Mouse (Mus musculus): ENCODE measurements around the gene Ranbp9.
"Not testable (repeated sequence)": the region's sequence is repeated elsewhere in the genome, so short reads cannot be mapped to it uniquely, and the experiment has no call there.

Gene Ranbp9

GRCm38 (mm10) chr13:43496660-43497059 lies 15.6 kb upstream of the Ranbp9 start:
- peak; percentile 14 for DNase-seq (ENCODE audit: extremely low spot score)

- DNase-seq (ENCODE audit: extremely low spot score) = no peak
Measured at GRCm38 (mm10) chr13:43495645-43496044, 14.6 kb upstream of the Ranbp9 start.

GRCm38 (mm10) chr13:43493725-43494124 lies 12.6 kb upstream of the Ranbp9 start:
- no peak for DNase-seq (ENCODE audit: extremely low spot score)

- DNase-seq (ENCODE audit: extremely low spot score) = no peak
Measured at GRCm38 (mm10) chr13:43493058-43493481, 12.0 kb upstream of the Ranbp9 start.

GRCm38 (mm10) chr13:43486501-43487213 lies 5.6 kb upstream of the Ranbp9 start:
- DNase-seq (ENCODE audit: extremely low spot score) = no peak

- DNase-seq (ENCODE audit: extremely low spot score) = no peak
Measured at GRCm38 (mm10) chr13:43485278-43485976, 4.3 kb upstream of the Ranbp9 start.

GRCm38 (mm10) chr13:43482782-43483181 lies 1.7 kb upstream of the Ranbp9 start:
- DNase-seq (ENCODE audit: extremely low spot score) = no peak

DNA sequence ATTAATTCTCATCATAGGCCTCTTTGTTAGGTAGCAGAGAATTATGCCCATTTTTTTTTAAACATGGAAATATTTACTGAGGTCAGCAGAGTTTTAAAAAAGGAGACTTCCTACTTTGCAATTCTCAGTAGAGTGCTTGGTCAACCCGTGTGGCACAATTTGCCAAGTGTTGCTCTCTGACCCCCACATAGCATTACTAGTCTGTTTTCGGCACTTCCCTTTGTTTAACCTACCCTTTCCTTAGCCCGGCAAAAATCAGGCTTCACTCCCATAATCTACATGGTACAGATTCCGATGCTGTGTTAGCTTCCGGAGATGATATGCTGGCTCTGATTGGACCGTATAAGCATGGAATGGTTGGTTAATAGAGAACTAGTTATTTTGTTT lies 770 bp upstream of the Ranbp9 start:
- DNase-seq (ENCODE audit: extremely low spot score) = no peak

- DNase-seq (ENCODE audit: extremely low spot score) = no peak
Measured at GRCm38 (mm10) chr13:43480595-43480956, 506 bp downstream of the Ranbp9 start.

DNA sequence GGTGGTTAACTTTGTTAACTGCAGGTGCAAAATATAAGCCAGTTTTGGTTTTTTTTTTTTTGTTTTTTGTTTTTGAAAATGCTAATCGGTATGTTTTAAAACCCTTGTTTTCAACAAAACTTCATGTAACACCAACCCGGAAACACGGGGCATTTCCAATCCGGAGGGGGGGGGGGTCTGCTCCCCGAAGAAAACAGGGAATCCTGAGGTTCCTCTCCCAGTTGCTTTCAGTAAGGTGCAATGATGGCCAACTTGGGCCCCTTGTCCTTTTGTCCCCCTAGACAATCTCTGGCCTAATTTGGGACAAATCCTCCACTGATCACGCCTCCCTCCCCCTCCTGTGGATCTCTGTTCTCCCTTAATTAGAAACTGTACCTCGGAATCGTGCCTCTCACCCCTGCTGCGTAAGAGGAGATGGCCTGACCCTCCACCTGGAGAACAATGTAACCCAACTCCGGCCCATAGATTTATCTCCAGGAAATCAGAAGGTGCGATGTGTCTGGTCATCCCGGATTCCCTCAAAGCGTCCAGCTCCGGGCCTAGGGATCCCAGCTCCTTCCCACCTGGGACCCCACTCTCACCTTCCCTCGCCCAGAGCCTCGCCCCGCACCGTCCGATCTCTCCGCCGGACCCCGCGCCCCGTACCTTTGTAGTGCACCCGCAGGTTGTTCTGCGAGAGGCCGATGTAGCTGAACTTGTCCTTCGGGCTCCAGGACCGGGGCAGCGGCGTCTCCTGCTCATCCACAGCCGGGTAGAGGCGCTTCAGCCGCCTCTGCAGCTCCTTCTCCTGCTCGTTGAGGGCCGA lies 1.1 kb downstream of the Ranbp9 start:
- peak; percentile 57 for DNase-seq (ENCODE audit: extremely low spot score)

- no peak for DNase-seq (ENCODE audit: extremely low spot score)
Measured at GRCm38 (mm10) chr13:43479024-43479705, 1.9 kb downstream of the Ranbp9 start.

DNA sequence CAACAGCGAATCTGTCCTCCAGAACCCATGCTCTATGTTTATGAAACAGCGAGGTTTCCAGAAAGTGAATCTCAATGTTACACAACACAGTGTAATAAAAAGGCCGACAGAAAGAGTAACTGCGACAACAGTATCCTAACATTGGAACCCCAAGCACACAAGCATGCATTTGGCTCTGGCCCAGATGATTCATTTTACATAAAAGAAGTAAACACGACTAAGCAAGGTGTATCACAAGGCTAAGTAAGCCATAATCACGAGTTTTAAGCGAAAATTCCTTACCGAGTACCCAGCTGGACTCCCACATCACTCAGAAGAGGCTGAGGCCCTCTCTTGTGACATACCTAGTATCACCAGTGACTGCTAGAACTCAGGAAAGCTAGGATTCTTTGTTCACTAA lies 2.5 kb downstream of the Ranbp9 start:
- DNase-seq (ENCODE audit: extremely low spot score) = no peak

GRCm38 (mm10) chr13:43477098-43477697 lies 3.9 kb downstream of the Ranbp9 start:
- no peak for DNase-seq (ENCODE audit: extremely low spot score)

DNA sequence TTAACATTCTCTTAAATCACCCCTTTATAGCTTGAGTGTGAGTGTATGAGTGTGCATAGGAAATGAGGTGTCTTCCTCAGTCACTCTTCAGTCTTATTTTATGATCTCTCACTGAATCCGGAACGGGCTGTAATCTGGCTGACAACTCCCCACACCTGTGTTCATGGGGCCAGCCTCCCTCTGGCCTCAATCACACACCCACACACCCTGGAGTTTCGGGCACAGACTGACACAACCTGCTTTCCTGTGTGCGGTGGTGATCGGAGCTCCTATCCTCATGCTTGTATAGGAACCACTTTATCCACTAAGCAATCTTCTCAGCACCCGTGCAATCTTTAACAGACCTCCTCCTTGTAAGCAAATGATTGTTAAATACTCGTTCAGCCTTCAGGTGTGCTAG lies 4.9 kb downstream of the Ranbp9 start:
- DNase-seq (ENCODE audit: extremely low spot score) = no peak

- no peak for DNase-seq (ENCODE audit: extremely low spot score)
Measured at GRCm38 (mm10) chr13:43474722-43475121, 6.4 kb downstream of the Ranbp9 start.

GRCm38 (mm10) chr13:43471861-43472260 lies 9.2 kb downstream of the Ranbp9 start:
- not testable (repeated sequence) for DNase-seq (ENCODE audit: extremely low spot score)

- DNase-seq (ENCODE audit: extremely low spot score) = no peak
Measured at GRCm38 (mm10) chr13:43469607-43470006, 11.5 kb downstream of the Ranbp9 start.

DNA sequence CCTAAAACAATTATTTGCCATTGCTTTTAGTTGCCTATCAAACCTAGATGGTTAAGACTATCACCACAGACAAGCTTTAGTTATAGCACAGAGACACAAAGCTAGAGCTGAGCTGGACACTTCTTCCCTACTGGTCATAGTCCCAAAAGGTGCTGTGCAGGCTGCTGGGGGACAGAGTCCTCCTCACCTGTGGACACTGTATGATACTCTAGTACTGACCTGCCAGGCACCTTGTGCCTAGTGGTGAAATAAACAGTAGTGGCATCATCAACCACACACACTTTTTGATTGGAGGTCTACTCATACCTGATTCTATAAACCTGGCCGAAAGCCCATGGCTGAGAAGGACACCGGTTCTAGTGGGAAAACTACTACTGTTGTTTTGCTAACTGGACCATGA lies 16.5 kb downstream of the Ranbp9 start:
- DNase-seq (ENCODE audit: extremely low spot score) = no peak

DNA sequence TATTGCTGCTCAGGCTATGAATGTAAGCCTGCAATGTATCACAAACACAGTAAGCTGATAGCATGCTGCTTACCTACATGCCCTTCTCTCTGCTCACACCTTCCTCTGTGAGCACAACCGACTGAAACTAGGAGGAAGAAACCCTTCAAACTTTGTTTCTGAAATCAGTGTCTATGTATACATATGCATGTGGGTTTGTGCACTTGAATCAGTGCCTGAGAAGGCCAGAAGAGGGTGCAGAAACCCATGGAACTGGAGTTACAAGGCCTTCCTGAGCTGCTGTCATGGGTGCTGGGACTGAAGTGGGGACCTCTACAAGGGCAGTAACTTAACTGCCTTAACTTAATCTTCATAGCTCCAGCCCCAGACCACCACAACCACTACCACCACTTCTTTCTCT lies 23.9 kb downstream of the Ranbp9 start:
- no peak for DNase-seq (ENCODE audit: extremely low spot score)

DNA sequence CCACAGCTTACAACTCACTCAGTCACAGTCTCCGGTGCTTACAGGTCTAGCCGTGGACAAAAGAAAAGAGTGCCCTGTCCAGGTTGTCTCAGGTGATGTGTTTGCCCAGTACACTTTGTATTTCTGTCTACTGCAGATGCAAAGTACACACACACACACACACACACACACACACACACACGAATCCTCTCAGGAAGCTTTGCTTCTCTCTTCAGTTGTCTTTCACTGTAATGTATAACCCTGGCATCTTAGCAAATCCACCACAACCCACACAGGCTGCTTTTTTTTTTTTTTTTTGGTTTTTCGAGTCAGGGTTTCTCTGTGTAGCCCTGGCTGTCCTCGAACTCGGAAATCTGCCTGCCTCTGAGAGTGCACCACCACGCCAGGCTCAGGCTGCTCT lies 26.7 kb downstream of the Ranbp9 start:
- no peak for DNase-seq (ENCODE audit: extremely low spot score)

DNA sequence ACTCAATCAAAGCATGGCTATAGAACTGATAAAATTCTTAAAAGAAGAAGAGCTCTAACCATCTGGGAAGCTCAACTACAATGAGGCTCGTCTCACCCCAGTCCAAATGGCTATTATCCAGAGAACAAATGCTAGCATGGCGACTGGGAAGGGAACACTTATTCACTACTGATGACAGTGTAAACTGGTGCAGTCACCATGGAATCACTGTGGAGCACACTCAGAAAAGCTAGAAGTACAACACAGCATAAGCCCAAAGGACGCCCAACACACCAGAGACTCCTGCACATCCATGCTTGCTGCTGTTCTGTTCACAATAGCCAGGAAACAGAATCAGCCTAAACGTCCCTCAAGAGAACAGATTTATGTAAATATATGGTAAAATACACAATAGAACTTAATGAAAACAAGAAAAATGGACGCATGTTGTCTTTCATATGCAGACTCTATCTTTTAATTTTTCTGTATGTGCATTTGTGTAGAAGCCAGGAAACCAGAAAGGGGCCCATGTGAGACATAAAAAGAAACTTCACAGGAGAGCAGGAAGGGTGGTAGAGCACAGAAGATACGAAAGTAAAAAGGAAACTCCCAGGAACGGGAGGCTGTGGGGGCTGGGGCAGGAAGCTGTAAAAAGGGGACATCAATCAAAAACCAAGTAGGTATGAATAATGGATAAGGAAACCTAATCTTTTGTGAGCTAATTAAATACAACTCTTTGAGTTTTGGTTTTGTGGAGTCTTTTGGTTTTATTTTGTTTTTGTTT lies 28.1 kb downstream of the Ranbp9 start:
- DNase-seq (ENCODE audit: extremely low spot score) = no peak
